Mouse (Mus musculus) neural tube, embryonic 11.5 days (tissue): Measurements from ENCODE around the gene Kctd7. TPM values are rescaled to one million over a fixed set of nuclear protein-coding genes. Genes with fewer than 3 reads are reported as not detected.

Experiments used
- ATAC-seq: fragments of 200-750 bp; cut with Nextera tagmentation; 2 replicates; pipeline ENCODE4 v1.8.0; 2017; ENCODE audit warnings: moderate number of reproducible peaks, mild to moderate bottlenecking, moderate TSS enrichment, moderate library complexity; ENCODE audit not compliant: insufficient read depth, low FRiP score, low TSS enrichment
- DNase-seq: peaks from one replicate; pipeline ENCODE4 v3.0.0-alpha.2; 2015; ENCODE audit warnings: low spot score
- H3K27ac ChIP-seq: fragments of 300-500 bp; sonication (generic); 2 replicates; pipeline ENCODE4 v1.5.1; 2014; ENCODE audit warnings: low read depth, mild to moderate bottlenecking, low read length
- H3K27me3 ChIP-seq: fragments of 300-500 bp; sonication (generic); 2 replicates; pipeline ENCODE4 v1.6.1; 2014; ENCODE audit warnings: mild to moderate bottlenecking, low read length, mixed read lengths; ENCODE audit not compliant: control insufficient read depth, insufficient read depth
- H3K36me3 ChIP-seq: fragments of 300-500 bp; sonication (generic); 2 replicates; pipeline ENCODE4 v1.6.1; 2014; ENCODE audit warnings: mild to moderate bottlenecking, low read length, moderate library complexity, mixed read lengths; ENCODE audit not compliant: control insufficient read depth, insufficient read depth
- H3K4me1 ChIP-seq: fragments of 300-500 bp; sonication (generic); 2 replicates; pipeline ENCODE4 v1.6.1; 2014; ENCODE audit warnings: low read length, mixed read lengths; ENCODE audit not compliant: control insufficient read depth, insufficient read depth
- H3K4me2 ChIP-seq: fragments of 300-500 bp; sonication (generic); 2 replicates; pipeline ENCODE4 v1.6.1; 2014; ENCODE audit warnings: low read depth, mild to moderate bottlenecking, moderate library complexity
- H3K4me3 ChIP-seq: fragments of 300-500 bp; sonication (generic); 2 replicates; pipeline ENCODE4 v1.5.1; 2014; ENCODE audit warnings: low read depth, low read length
- H3K9ac ChIP-seq: fragments of 300-500 bp; sonication (generic); 2 replicates; pipeline ENCODE4 v1.6.1; 2014; ENCODE audit warnings: mild to moderate bottlenecking, low read length
- H3K9me3 ChIP-seq: fragments of 300-500 bp; sonication (generic); 2 replicates; pipeline ENCODE4 v1.6.1; 2016; ENCODE audit warnings: low read length; ENCODE audit not compliant: control insufficient read depth
- WGBS: fragments of 180-500 bp; shearing (Covaris S2); extraction: QIAGEN DNeasy Blood & Tissue Kit; methylation state at CpG from one replicate; pipeline ENCODE4 v1.1.7; 2014; 5-methylcytosine and 5-hydroxymethylcytosine counted together
- polyA plus RNA-seq: library from polyadenylated mRNA; unstranded; fragments of >200 nt; fragmentation: Nextera tagmentation; extraction: Ambion mirVana; gene quantifications from 2 replicates; pipeline ENCODE4 v1.2.1, GENCODE M21; 2014

Gene Kctd7
- polyA plus RNA-seq, 1 experiment from 2014 or later = 8.3 TPM

GRCm38 (mm10) chr5:130191865-130192264, 47.2 kb downstream of the Kctd7 start:
- Histone ChIP-seq H3K9ac (no peak overlapping the region), H3K27ac (no peak overlapping the region)
- WGBS = 83% methylated on average over 6 of the region's 6 CpGs

GRCm38 (mm10) chr5:130192356-130192944, 47.8 kb downstream of the Kctd7 start:
- no peak for DNase-seq
- Histone ChIP-seq H3K4me2 (no peak overlapping the region), H3K4me3 (no peak overlapping the region), H3K27me3 (no peaks in the 10 kb centered on the region), H3K36me3 (no peaks in the 10 kb centered on the region), H3K9me3 (no peaks in the 10 kb centered on the region), H3K27ac (no peak overlapping the region), H3K9ac (no peak overlapping the region), H3K4me1 (no peaks in the 10 kb centered on the region)
- ATAC-seq = no peak
- 79% methylated on average over 2 of the region's 2 CpGs for WGBS

More at GRCm38 (mm10) chr5:130191865-130192264, 47.2 kb downstream of the Kctd7 start:
- no peaks in the 10 kb centered on the region for H3K36me3 ChIP-seq
- no peaks in the 10 kb centered on the region for H3K9me3 ChIP-seq
- ATAC-seq = no peak
- H3K27me3 ChIP-seq = no peaks in the 10 kb centered on the region
- no peak for DNase-seq
- no peak overlapping the region for H3K4me2 ChIP-seq
- no peak overlapping the region for H3K4me3 ChIP-seq
- H3K4me1 ChIP-seq = no peaks in the 10 kb centered on the region

GRCm38 (mm10) chr5:130193760-130194159, 49.1 kb downstream of the Kctd7 start:
- Histone ChIP-seq H3K9ac (no peak overlapping the region), H3K27me3 (no peaks in the 10 kb centered on the region), H3K4me1 (no peaks in the 10 kb centered on the region), H3K4me3 (no peak overlapping the region), H3K36me3 (no peaks in the 10 kb centered on the region), H3K4me2 (no peak overlapping the region), H3K27ac (no peak overlapping the region), H3K9me3 (no peaks in the 10 kb centered on the region)
- WGBS = 82% methylated on average over 3 of the region's 3 CpGs
- no peak for DNase-seq
- ATAC-seq = no peak

DNA sequence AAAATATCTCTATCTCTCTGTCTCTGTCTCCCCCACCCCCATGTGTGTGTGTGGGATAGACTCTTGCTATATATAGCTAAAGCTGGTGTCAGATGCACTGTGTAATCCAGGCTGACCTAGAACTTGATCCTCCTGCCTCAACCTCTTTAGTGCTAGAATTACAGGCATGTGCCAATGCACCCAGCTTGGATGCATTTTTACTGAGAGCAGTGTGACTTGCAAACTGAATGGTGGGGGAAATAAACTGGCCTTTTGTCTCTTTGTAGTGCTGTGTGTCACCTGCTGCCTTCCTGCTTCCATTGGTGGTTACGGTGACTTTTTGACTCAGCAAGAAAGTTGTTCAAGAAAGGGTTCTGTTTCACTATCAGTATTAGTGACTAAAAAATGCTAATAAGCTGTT, 51.6 kb downstream of the Kctd7 start:
- WGBS = 73% methylated on average over 1 of the region's 1 CpGs
- H3K27ac ChIP-seq = no peak overlapping the region
- ATAC-seq (no peak), DNase-seq (no peak)
- no peaks in the 10 kb centered on the region for H3K36me3 ChIP-seq
- H3K9me3 ChIP-seq = no peaks in the 10 kb centered on the region
- H3K27me3 ChIP-seq = no peaks in the 10 kb centered on the region
- H3K4me3 ChIP-seq = no peak overlapping the region
- H3K4me2 ChIP-seq = no peak overlapping the region
- no peak overlapping the region for H3K9ac ChIP-seq
- no peaks in the 10 kb centered on the region for H3K4me1 ChIP-seq

DNA sequence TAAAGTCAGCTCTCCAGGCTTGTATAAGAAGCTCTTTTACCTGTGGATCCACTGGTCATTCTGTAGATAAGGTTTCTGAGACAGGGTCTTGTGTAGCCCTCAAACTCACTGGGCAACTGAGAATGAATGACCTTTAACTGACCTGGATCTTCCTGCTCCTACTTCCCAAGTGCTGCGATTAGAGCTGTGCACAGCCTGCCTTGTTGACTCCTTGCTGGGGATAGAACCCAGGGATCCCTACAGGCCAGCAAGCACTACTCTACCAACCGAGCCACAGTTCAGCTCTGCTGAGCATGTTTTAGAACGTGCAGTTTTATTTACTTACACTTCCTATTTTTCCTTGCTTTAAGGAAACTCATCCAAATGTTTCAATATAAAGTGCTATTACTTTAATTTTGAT, 52.8 kb downstream of the Kctd7 start:
- no peak overlapping the region for H3K9ac ChIP-seq
- no peak overlapping the region for H3K4me3 ChIP-seq
- no peaks in the 10 kb centered on the region for H3K4me1 ChIP-seq
- no peak overlapping the region for H3K27ac ChIP-seq
- no peaks in the 10 kb centered on the region for H3K27me3 ChIP-seq
- H3K4me2 ChIP-seq = no peak overlapping the region
- DNase-seq (no peak), ATAC-seq (no peak)
- WGBS = 90% methylated on average over 3 of the region's 3 CpGs
- H3K9me3 ChIP-seq = no peaks in the 10 kb centered on the region
- no peaks in the 10 kb centered on the region for H3K36me3 ChIP-seq

- 91% methylated on average over 7 of the region's 7 CpGs for WGBS
- Histone ChIP-seq H3K9ac (no peak overlapping the region), H3K36me3 (no peaks in the 10 kb centered on the region), H3K27me3 (no peaks in the 10 kb centered on the region), H3K27ac (no peak overlapping the region), H3K4me2 (no peak overlapping the region), H3K9me3 (no peaks in the 10 kb centered on the region), H3K4me1 (no peaks in the 10 kb centered on the region), H3K4me3 (no peak overlapping the region)
- DNase-seq (no peak), ATAC-seq (no peak)
Measured at GRCm38 (mm10) chr5:130197981-130198380, 53.3 kb downstream of the Kctd7 start.

GRCm38 (mm10) chr5:130200233-130201029, 55.8 kb downstream of the Kctd7 start:
- H3K27me3 ChIP-seq = no peaks in the 10 kb centered on the region
- ATAC-seq (no peak), DNase-seq (no peak)
- no peak overlapping the region for H3K9ac ChIP-seq
- WGBS = 89% methylated on average over 10 of the region's 10 CpGs
- H3K4me2 ChIP-seq = no peak overlapping the region
- H3K9me3 ChIP-seq = no peaks in the 10 kb centered on the region
- no peak overlapping the region for H3K4me3 ChIP-seq
- H3K4me1 ChIP-seq = no peaks in the 10 kb centered on the region
- no peak overlapping the region for H3K27ac ChIP-seq
- no peaks in the 10 kb centered on the region for H3K36me3 ChIP-seq

- Histone ChIP-seq H3K4me1 (no peaks in the 10 kb centered on the region), H3K4me2 (no peak overlapping the region), H3K27ac (no peak overlapping the region), H3K27me3 (no peaks in the 10 kb centered on the region), H3K4me3 (no peak overlapping the region), H3K36me3 (peaks cover 2% of the 10 kb centered on the region), H3K9me3 (no peaks in the 10 kb centered on the region), H3K9ac (no peak overlapping the region)
- DNase-seq (no peak), ATAC-seq (no peak)
- 90% methylated on average over 4 of the region's 4 CpGs for WGBS
Measured at GRCm38 (mm10) chr5:130203948-130204347, 59.3 kb downstream of the Kctd7 start.

DNA sequence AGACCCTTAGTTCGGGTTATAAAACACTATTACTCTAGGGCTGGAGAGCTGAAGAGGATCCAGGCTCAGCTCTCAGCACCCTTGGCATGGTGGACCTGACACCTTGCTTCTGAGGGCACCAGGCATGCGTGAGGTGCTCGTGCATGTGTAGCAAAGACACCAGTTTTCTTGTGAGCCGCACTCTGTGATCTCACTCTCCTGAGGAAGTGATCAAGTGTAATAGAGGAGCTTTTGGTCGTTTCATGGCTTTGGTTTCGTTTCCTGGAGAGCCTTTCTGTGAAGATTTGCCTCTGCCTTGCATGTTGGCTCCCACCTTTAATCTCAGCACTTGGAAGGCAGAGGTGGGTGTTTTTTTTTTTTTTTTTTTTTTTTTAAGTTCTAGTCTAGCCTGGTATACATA, 59.9 kb downstream of the Kctd7 start:
- 79% methylated on average over 6 of the region's 6 CpGs for WGBS
- H3K36me3 ChIP-seq = peaks cover 6% of the 10 kb centered on the region

More for the DNA sequence above, 59.9 kb downstream of the Kctd7 start:
- DNase-seq (no peak), ATAC-seq (no peak)
- Histone ChIP-seq H3K27me3 (no peaks in the 10 kb centered on the region), H3K9me3 (no peaks in the 10 kb centered on the region), H3K27ac (no peak overlapping the region), H3K4me2 (no peak overlapping the region), H3K9ac (no peak overlapping the region), H3K4me1 (no peaks in the 10 kb centered on the region), H3K4me3 (no peak overlapping the region)
